Mouse (Mus musculus) thymus, postnatal 14 days (tissue): ENCODE results near the gene Fndc3b.
A peak's percentile ranks its signal among the peaks of the same experiment; 100 is the strongest.
"Not testable (repeated sequence)": the region's sequence is repeated elsewhere in the genome, so short reads cannot be mapped to it uniquely, and the experiment has no call there.

Experiments
- DNase-seq: peaks from one replicate; pipeline ENCODE4 v3.0.0; 2021

The Fndc3b gene

GRCm38 (mm10) chr3:27454402-27455195, 256.5 kb downstream of the Fndc3b start:
- DNase-seq: no peak

DNA sequence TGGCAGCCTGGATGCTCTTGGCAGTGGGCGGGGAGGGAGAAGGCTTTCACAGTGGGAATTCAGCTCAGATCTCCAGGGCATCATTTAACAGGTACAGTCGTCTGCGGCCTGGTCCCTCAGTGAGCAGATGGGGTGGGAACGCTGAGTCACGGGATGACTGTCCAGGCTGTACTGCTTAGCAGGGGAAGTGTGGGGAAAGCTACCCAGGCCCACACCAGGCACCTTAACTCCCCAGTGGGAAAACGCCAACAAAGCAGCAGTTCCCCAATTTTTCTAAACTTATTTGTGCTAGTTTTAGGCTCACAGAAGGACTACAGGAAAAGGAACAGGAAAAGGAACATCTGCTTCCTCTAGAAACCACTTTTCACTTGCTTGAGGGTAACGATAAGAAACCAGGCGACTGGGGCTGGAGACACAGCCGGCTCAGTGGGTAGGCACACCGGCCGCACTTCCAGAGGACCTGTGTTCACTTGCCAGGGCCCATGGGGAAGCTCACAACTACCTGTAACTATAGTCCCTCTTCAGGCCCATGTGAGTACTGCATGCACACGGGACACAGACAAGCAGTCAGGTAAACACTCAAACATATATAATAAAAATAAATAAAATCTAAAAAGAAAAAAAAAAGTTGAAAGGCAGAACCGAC, 257.5 kb downstream of the Fndc3b start:
- DNase-seq: peak; percentile 35

GRCm38 (mm10) chr3:27449447-27449846, 261.7 kb downstream of the Fndc3b start:
- no peak for DNase-seq

GRCm38 (mm10) chr3:27448367-27448766, 262.7 kb downstream of the Fndc3b start:
- no peak for DNase-seq

- DNase-seq: no peak
Observed at GRCm38 (mm10) chr3:27439704-27440103, 271.4 kb downstream of the Fndc3b start.

- DNase-seq: no peak
Observed at GRCm38 (mm10) chr3:27435096-27435620, 275.9 kb downstream of the Fndc3b start.

GRCm38 (mm10) chr3:27432981-27433380, 278.1 kb downstream of the Fndc3b start:
- DNase-seq: no peak

DNA sequence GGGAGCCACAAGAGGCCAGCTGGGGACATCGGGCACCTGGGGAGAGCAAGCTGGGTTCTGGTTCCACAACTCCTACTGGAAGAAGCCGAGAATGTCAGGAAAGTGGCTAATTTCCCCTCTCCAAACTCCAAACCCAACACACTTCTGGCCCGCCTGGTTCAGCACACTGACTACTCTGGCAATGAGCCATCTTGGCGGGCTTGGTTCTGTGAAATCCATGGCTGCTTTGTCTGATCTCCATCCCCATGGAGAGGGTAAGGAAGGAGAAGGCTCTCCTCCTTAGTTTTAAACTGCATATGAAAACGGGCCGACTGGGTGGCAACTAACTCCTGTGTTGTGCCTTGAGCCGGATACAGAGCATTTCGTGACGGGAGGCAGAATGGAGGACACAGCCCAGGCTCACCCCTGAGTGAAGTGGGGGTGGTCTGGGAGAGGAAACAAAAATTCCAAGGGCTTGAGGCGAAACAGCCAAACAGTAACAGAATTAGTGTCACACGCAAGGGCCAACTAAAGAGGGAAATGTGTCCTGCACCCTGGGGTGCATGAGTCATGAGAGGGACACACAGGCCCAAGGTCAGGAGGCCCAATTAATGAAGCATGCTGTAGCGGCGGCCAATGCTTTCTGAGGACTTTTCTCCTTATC, 280.4 kb downstream of the Fndc3b start:
- DNase-seq: no peak

- DNase-seq: no peak
Observed at GRCm38 (mm10) chr3:27427406-27427805, 283.7 kb downstream of the Fndc3b start.

DNA sequence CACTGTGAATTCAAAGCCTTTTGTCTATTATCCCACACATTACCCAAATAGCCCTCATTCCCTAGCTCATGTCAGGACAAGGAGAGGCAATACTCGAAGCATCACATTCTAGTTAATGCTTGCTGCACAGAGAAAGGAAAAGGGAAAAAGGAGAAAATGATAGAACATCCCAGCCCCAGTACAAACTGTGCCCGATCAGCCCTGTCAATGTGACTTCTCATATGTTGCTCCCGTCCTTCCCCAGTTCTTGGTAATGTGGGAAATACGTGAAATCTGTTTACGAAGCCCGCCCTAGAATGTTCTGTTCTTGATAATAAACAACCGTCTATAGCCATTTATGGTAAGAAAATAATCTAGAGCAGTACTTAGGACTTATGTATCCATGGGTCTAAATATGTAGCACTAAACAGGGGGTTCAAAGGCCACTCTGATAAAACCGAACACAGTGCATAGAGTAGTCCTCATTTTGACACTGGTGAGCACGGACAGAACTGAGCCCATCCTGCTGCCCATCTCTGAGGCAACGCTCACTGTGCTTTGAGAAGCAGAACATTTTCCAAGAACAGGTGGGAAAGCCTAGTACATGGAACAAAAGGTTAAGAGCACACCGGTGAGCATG, 286.9 kb downstream of the Fndc3b start:
- DNase-seq: no peak

- no peak for DNase-seq
Observed at GRCm38 (mm10) chr3:27422521-27422920, 288.6 kb downstream of the Fndc3b start.

- no peak for DNase-seq
Observed at GRCm38 (mm10) chr3:27421980-27422379, 289.1 kb downstream of the Fndc3b start.

- no peak for DNase-seq
Observed at GRCm38 (mm10) chr3:27418602-27419001, 292.5 kb downstream of the Fndc3b start.

DNA sequence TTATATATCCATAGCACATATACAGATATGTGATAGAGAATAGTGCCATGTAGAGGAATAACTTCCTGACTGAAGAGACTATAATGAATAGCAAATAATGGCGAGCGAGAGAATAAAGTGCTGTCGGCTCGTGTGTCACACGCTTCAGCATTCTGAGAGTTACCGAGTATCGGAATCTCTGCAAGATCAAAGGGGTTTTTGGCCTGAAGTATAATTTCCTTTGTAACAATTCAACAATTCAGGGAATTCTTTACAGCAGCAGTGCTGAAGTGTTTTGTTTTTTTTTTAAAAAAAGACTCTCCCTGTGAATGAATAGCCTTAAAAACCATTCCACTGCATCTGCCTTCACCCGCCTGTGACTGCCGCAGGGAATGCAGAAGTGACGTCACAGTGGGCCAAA, 294.3 kb downstream of the Fndc3b start:
- no peak for DNase-seq

GRCm38 (mm10) chr3:27413566-27413965, 297.5 kb downstream of the Fndc3b start:
- no peak for DNase-seq

GRCm38 (mm10) chr3:27411286-27411685, 299.8 kb downstream of the Fndc3b start:
- DNase-seq: no peak

DNA sequence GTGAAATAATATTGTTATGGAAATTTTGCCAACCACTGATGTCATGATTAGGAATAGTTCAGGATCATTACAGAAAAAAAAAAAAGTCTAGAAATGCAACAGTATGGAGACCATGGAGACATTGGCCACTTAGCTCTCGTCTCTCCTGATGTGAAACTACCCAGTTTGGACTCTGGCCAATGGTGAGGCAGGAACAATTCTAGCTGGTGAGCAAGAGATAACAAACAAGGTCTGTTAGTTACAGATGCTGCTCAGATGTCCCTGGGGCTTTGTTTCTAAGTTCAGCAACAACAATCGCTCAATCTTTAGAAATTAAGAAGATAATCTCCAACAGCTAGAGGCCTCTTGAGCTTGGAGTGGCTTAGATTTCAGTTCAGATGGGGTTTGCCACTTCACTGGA, 302.5 kb downstream of the Fndc3b start:
- no peak for DNase-seq

DNA sequence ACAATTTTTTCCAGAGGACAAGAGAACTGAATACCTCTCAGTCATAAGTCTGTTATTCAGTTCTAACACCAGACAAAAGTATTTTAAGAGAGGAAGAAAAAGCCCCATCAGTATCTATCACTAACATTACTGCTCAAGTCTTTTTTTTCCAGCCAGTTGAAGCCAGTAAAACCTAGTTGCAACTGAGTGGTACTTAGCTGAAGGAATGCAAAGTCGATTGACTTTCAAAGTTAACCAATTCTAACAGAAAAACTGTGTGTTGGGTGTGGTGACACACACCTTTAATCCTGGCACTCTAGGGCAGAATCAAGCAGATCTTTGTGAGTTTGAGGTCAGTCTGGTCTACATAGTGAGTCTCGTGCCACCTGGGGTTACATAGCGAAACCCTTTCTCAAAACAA, 304.7 kb downstream of the Fndc3b start:
- DNase-seq: no peak

- DNase-seq: not testable (repeated sequence)
Observed at GRCm38 (mm10) chr3:27400996-27401395, 310.1 kb downstream of the Fndc3b start.

- no peak for DNase-seq
Observed at GRCm38 (mm10) chr3:27389923-27390322, 321.2 kb downstream of the Fndc3b start.

DNA sequence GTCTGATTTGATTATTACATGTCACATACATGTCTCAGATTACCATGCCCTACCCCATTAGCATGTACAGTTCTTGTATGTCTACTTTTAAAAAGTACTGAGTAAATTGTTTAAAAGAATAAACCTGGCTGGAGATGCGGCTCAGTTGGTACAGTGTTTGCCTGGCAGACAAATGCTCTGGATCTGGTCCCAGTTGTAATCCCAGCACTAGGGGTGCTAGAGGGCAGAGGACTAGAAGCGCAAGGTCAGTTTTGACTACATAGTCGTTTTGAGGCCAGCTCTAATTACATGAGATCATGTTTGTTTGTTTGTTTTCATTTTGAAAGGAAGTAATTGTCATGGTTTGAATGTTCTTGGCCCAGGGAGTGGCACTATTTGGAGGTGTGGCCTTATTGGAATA, 326.3 kb downstream of the Fndc3b start:
- DNase-seq: no peak

- DNase-seq: no peak
Observed at GRCm38 (mm10) chr3:27377935-27378334, 333.2 kb downstream of the Fndc3b start.

DNA sequence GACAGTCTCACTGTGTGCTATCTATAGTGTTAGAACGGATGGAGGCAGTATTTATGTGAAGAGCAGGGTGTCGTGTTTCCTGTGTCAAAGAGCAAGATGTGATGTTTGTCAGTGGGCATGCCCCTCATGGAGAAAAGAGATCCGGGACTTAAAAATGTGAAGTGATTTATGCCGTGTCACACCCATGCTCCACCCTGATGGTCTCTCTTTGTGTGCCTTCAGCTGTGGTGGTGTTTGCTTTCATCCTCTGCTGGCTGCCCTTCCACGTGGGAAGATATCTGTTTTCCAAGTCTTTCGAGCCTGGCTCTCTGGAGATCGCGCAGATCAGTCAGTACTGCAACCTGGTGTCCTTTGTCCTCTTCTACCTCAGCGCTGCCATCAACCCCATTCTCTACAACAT, 336.7 kb downstream of the Fndc3b start:
- DNase-seq: no peak
